Mouse (Mus musculus): ENCODE data around the gene B3gat3. TPM values are rescaled to one million over a fixed set of nuclear protein-coding genes. Genes with fewer than 3 reads are reported as not detected.

The B3gat3 gene
- polyA plus RNA-seq, 1 experiment: 66.3 TPM

- TF ChIP-seq MYOD1 (IDR thresholded peaks at IDR 0.05; ENCODE audit: control insufficient read depth in 1 of 3, insufficient read length in 2 of 3, low read depth in 2 of 3) (no peak), POLR2A (IDR thresholded peaks at IDR 0.05; ENCODE audit: insufficient read length, low read depth) (no peak), MYOG (IDR thresholded peaks at IDR 0.05; ENCODE audit: control insufficient read depth in 1 of 3, insufficient read depth in 1 of 3, insufficient read length in 2 of 3, low read depth in 2 of 3) (no peak), SRF (IDR thresholded peaks at IDR 0.05; ENCODE audit: control insufficient read depth, insufficient read length, low read depth) (no peak), REST (IDR thresholded peaks at IDR 0.05; ENCODE audit: insufficient read depth, insufficient read length) (no peak), TCF12 (IDR thresholded peaks at IDR 0.05; ENCODE audit: insufficient read depth, poor library complexity, severe bottlenecking) (no peak), TCF3 (IDR thresholded peaks at IDR 0.05; ENCODE audit: insufficient read length, low read depth) (no peak), POLR2AphosphoS2 (IDR thresholded peaks at IDR 0.05; ENCODE audit: insufficient read length, low read depth) (no peak), E2F4 (IDR thresholded peaks at IDR 0.05; ENCODE audit: insufficient read depth) (no peak), MAX (IDR thresholded peaks at IDR 0.05; ENCODE audit: low read depth) (no peak), CEBPB (IDR thresholded peaks at IDR 0.05; ENCODE audit: insufficient read depth, poor library complexity, severe bottlenecking) (no peak), USF1 (IDR thresholded peaks at IDR 0.05; ENCODE audit: low read depth) (no peak)
- peaks cover 17% of the 10 kb centered on the region for H3K36me3 ChIP-seq (ENCODE audit: control insufficient read depth, insufficient read depth)
- no peaks in the 10 kb centered on the region for H3K27me3 ChIP-seq (ENCODE audit: control insufficient read depth, insufficient read depth, insufficient read length)
- H3K4me3 ChIP-seq: peak overlapping the region; percentile 86
- peak overlapping the region; percentile 10 for H3ac ChIP-seq (ENCODE audit: control insufficient read depth, insufficient read length)
- H3K79me2 ChIP-seq (ENCODE audit: control insufficient read depth, insufficient read depth): peaks cover 64% of the 10 kb centered on the region
- peak overlapping the region; percentile 92 for H3K4me2 ChIP-seq (ENCODE audit: low read depth)
These were observed 21.6 kb upstream of the B3gat3 start for GRCm38 (mm10) chr19:8898576-8898975.

GRCm38 (mm10) chr19:8899079-8899478 lies 21.1 kb upstream of the B3gat3 start:
- peak overlapping the region; percentile 86 for H3K4me3 ChIP-seq
- peak overlapping the region; percentile 92 for H3K4me2 ChIP-seq (ENCODE audit: low read depth)
- H3K36me3 ChIP-seq (ENCODE audit: control insufficient read depth, insufficient read depth): peaks cover 22% of the 10 kb centered on the region
- peak overlapping the region; percentile 10 for H3ac ChIP-seq (ENCODE audit: control insufficient read depth, insufficient read length)
- peaks cover 59% of the 10 kb centered on the region for H3K79me2 ChIP-seq (ENCODE audit: control insufficient read depth, insufficient read depth)
- TF ChIP-seq E2F4 (IDR thresholded peaks at IDR 0.05; ENCODE audit: insufficient read depth): no peak
- TF ChIP-seq SRF (IDR thresholded peaks at IDR 0.05; ENCODE audit: control insufficient read depth, insufficient read length, low read depth): no peak
- TF ChIP-seq POLR2AphosphoS2 (IDR thresholded peaks at IDR 0.05; ENCODE audit: insufficient read length, low read depth): no peak
- no peak for TF ChIP-seq MYOG (IDR thresholded peaks at IDR 0.05; ENCODE audit: control insufficient read depth in 1 of 3, insufficient read depth in 1 of 3, insufficient read length in 2 of 3, low read depth in 2 of 3)
- TF ChIP-seq TCF12 (IDR thresholded peaks at IDR 0.05; ENCODE audit: insufficient read depth, poor library complexity, severe bottlenecking): no peak
- TF ChIP-seq TCF3 (IDR thresholded peaks at IDR 0.05; ENCODE audit: insufficient read length, low read depth): no peak
- TF ChIP-seq MYOD1 (IDR thresholded peaks at IDR 0.05; ENCODE audit: control insufficient read depth in 1 of 3, insufficient read length in 2 of 3, low read depth in 2 of 3): no peak
- no peak for TF ChIP-seq USF1 (IDR thresholded peaks at IDR 0.05; ENCODE audit: low read depth)
- H3K27me3 ChIP-seq (ENCODE audit: control insufficient read depth, insufficient read depth, insufficient read length): no peaks in the 10 kb centered on the region

DNA sequence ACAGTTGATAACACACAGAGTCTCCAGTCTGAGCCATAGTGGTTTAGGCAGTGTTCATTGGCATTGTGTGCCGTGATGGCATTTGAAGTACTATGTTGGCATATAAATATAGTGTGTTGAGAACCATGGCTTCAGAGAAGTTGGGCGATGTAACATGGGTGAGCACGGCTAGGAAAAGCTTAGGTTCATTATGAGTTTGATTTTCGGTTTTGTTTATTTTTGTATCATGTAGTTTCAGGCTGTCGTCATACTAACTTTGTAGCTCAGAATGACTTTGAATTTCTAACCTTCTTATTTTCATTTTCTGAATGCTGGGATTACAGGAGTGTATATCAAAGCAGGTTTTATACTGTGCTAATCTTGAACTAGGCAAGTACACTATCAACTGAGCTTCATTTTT lies 16.8 kb upstream of the B3gat3 start:
- no peak overlapping the region for H3K4me3 ChIP-seq
- no peak overlapping the region for H3K4me2 ChIP-seq (ENCODE audit: low read depth)
- H3K27me3 ChIP-seq (ENCODE audit: control insufficient read depth, insufficient read depth, insufficient read length): no peaks in the 10 kb centered on the region
- TF ChIP-seq POLR2AphosphoS2 (IDR thresholded peaks at IDR 0.05; ENCODE audit: insufficient read length, low read depth): no peak
- no peak for TF ChIP-seq POLR2A (IDR thresholded peaks at IDR 0.05; ENCODE audit: insufficient read length, low read depth)
- no peak for TF ChIP-seq TCF3 (IDR thresholded peaks at IDR 0.05; ENCODE audit: insufficient read length, low read depth)
- TF ChIP-seq MYOD1 (IDR thresholded peaks at IDR 0.05; ENCODE audit: control insufficient read depth in 1 of 3, insufficient read length in 2 of 3, low read depth in 2 of 3): no peak
- TF ChIP-seq MAX (IDR thresholded peaks at IDR 0.05; ENCODE audit: low read depth): no peak
- no peak for TF ChIP-seq MYOG (IDR thresholded peaks at IDR 0.05; ENCODE audit: control insufficient read depth in 1 of 3, insufficient read depth in 1 of 3, insufficient read length in 2 of 3, low read depth in 2 of 3)
- no peak for TF ChIP-seq E2F4 (IDR thresholded peaks at IDR 0.05; ENCODE audit: insufficient read depth)
- no peak for TF ChIP-seq USF1 (IDR thresholded peaks at IDR 0.05; ENCODE audit: low read depth)
- no peak for TF ChIP-seq SRF (IDR thresholded peaks at IDR 0.05; ENCODE audit: control insufficient read depth, insufficient read length, low read depth)
- TF ChIP-seq REST (IDR thresholded peaks at IDR 0.05; ENCODE audit: insufficient read depth, insufficient read length): no peak
- TF ChIP-seq CEBPB (IDR thresholded peaks at IDR 0.05; ENCODE audit: insufficient read depth, poor library complexity, severe bottlenecking): no peak
- no peak for TF ChIP-seq TCF12 (IDR thresholded peaks at IDR 0.05; ENCODE audit: insufficient read depth, poor library complexity, severe bottlenecking)
- no peak overlapping the region for H3ac ChIP-seq (ENCODE audit: control insufficient read depth, insufficient read length)
- H3K36me3 ChIP-seq (ENCODE audit: control insufficient read depth, insufficient read depth): peaks cover 39% of the 10 kb centered on the region
- H3K79me2 ChIP-seq (ENCODE audit: control insufficient read depth, insufficient read depth): peaks cover 41% of the 10 kb centered on the region

- TF ChIP-seq POLR2A (IDR thresholded peaks at IDR 0.05; ENCODE audit: insufficient read length, low read depth) (no peak), MYOD1 (IDR thresholded peaks at IDR 0.05; ENCODE audit: control insufficient read depth in 1 of 3, insufficient read length in 2 of 3, low read depth in 2 of 3) (no peak), USF1 (IDR thresholded peaks at IDR 0.05; ENCODE audit: low read depth) (no peak), POLR2AphosphoS2 (IDR thresholded peaks at IDR 0.05; ENCODE audit: insufficient read length, low read depth) (no peak), MAX (IDR thresholded peaks at IDR 0.05; ENCODE audit: low read depth) (no peak), MYOG (IDR thresholded peaks at IDR 0.05; ENCODE audit: control insufficient read depth in 1 of 3, insufficient read depth in 1 of 3, insufficient read length in 2 of 3, low read depth in 2 of 3) (no peak), E2F4 (IDR thresholded peaks at IDR 0.05; ENCODE audit: insufficient read depth) (no peak), TCF3 (IDR thresholded peaks at IDR 0.05; ENCODE audit: insufficient read length, low read depth) (no peak), CEBPB (IDR thresholded peaks at IDR 0.05; ENCODE audit: insufficient read depth, poor library complexity, severe bottlenecking) (no peak), SRF (IDR thresholded peaks at IDR 0.05; ENCODE audit: control insufficient read depth, insufficient read length, low read depth) (no peak), REST (IDR thresholded peaks at IDR 0.05; ENCODE audit: insufficient read depth, insufficient read length) (no peak), TCF12 (IDR thresholded peaks at IDR 0.05; ENCODE audit: insufficient read depth, poor library complexity, severe bottlenecking) (no peak)
- Histone ChIP-seq H3K4me2 (ENCODE audit: low read depth) (no peak overlapping the region), H3K4me3 (no peak overlapping the region), H3K36me3 (ENCODE audit: control insufficient read depth, insufficient read depth) (peaks cover 67% of the 10 kb centered on the region), H3ac (ENCODE audit: control insufficient read depth, insufficient read length) (no peak overlapping the region), H3K79me2 (ENCODE audit: control insufficient read depth, insufficient read depth) (no peaks in the 10 kb centered on the region), H3K27me3 (ENCODE audit: control insufficient read depth, insufficient read depth, insufficient read length) (no peaks in the 10 kb centered on the region)
These were observed 11.6 kb upstream of the B3gat3 start for GRCm38 (mm10) chr19:8908531-8908930.
